Mouse (Mus musculus) forebrain, embryonic 16.5 days (tissue): ENCODE results near the gene Fastkd5. TPM values are rescaled to one million over a fixed set of nuclear protein-coding genes. Genes with fewer than 3 reads are reported as not detected.

ENCODE experiments used
- ATAC-seq: fragments of 200-750 bp; cut with Nextera tagmentation; 2 replicates; pipeline ENCODE4 v1.8.0; 2017; ENCODE audit warnings: mild to moderate bottlenecking, moderate library complexity
- H3K27ac ChIP-seq: fragments of 300-500 bp; sonication (generic); 2 replicates; pipeline ENCODE4 v1.5.1; 2014; ENCODE audit warnings: low read length, control low read depth
- H3K27me3 ChIP-seq: fragments of 300-500 bp; sonication (generic); replicated peaks from 2 replicates; pipeline ENCODE4 v1.6.1; 2014; ENCODE audit warnings: low read length; ENCODE audit not compliant: control insufficient read depth, insufficient read depth
- H3K36me3 ChIP-seq: fragments of 300-500 bp; sonication (generic); 2 replicates; pipeline ENCODE4 v1.6.1; 2014; ENCODE audit not compliant: control insufficient read depth, insufficient read depth
- H3K4me1 ChIP-seq: fragments of 300-500 bp; sonication (generic); replicated peaks from 2 replicates; pipeline ENCODE4 v1.6.1; 2014; ENCODE audit warnings: low read length; ENCODE audit not compliant: control insufficient read depth, insufficient read depth
- H3K4me2 ChIP-seq: fragments of 300-500 bp; sonication (generic); 2 replicates; pipeline ENCODE4 v1.6.1; 2014; ENCODE audit warnings: mild to moderate bottlenecking, low read length, control low read depth
- H3K4me3 ChIP-seq: fragments of 300-500 bp; sonication (generic); replicated peaks from 2 replicates; pipeline ENCODE4 v1.5.1; 2014; ENCODE audit warnings: mild to moderate bottlenecking, low read length, control low read depth
- H3K9ac ChIP-seq: fragments of 300-500 bp; sonication (generic); replicated peaks from 2 replicates; pipeline ENCODE4 v1.6.1; 2014; ENCODE audit warnings: low read depth, low read length, control low read depth
- H3K9me3 ChIP-seq: fragments of 300-500 bp; sonication (generic); 2 replicates; pipeline ENCODE4 v1.6.1; 2016; ENCODE audit warnings: low read length; ENCODE audit not compliant: control insufficient read depth
- WGBS: fragments of 180-500 bp; shearing (Covaris S2); extraction: QIAGEN DNeasy Blood & Tissue Kit; methylation state at CpG from one replicate; pipeline ENCODE4 v1.1.7; 2014; 5-methylcytosine and 5-hydroxymethylcytosine counted together
- polyA plus RNA-seq: library from polyadenylated mRNA; unstranded; fragments of >200 nt; fragmentation: Nextera tagmentation; extraction: Ambion mirVana; gene quantifications from 2 replicates; pipeline ENCODE4 v1.2.1, GENCODE M21; 2015

Fastkd5 gene
- polyA plus RNA-seq, 1 experiment from 2014 or later = 12.5 TPM

DNA sequence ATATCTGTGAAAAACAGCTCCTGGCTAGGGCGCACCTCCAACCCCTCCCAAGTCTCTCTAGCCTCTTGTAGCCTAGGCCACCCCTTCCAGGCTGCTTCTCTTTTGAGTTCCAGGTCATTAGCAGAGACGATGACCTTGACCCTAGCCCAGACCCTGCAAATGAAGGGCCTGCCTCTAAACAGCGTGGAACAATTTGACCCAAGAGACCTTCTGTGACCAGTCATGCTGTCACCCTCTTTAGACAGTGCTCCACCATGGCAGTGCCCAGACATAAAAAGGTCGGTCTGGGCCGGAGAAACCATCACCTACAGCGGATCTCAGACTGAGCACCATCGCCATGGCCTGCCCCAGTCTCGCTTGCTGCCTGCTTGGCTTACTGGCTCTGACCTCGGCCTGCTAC lies 54.0 kb downstream of the Fastkd5 start, which contains the start of gene Oxt:
Oxt (plus strand) TSS at position 301 of the 400 bp plus-strand sequence.
- Histone ChIP-seq H3K9me3 (no peaks in the 10 kb centered on the region), H3K4me3 (peak within 1 kb of the TSS; percentile 2; the same call in 1 of the 2 replicates), H3K36me3 (no peaks in the 10 kb centered on the region), H3K4me2 (peak within 1 kb of the TSS; percentile 40), H3K27me3 (peaks cover 50% of the 10 kb centered on the region), H3K9ac (peak within 1 kb of the TSS; percentile 31; the same call in 1 of the 2 replicates), H3K27ac (no peak within 1 kb of the TSS), H3K4me1 (peaks cover 14% of the 10 kb centered on the region)
- 50% methylated on average over 9 of the region's 9 CpGs for WGBS
- ATAC-seq = no peak

DNA sequence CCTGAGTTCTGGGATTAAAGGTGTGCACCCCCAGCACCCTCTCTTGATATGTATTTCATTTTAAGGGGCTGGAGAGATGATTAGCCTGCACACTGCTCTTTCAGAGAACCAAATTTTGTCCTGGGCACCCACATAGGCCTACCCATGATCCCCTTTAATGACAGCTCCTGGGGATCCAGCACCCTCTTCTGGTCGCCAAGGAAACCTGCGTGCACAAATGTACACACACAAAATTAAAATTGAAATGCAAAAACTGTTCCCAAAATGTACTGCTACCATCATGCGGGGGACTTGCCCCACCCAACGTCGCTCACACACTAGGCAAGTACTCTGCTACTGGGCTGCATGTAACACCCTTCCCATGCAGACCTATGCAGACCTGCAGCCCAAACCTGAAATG lies 54.9 kb downstream of the Fastkd5 start:
- Histone ChIP-seq H3K4me3 (no peak overlapping the region), H3K9me3 (no peaks in the 10 kb centered on the region), H3K27ac (no peak overlapping the region), H3K36me3 (no peaks in the 10 kb centered on the region), H3K4me1 (peaks cover 6% of the 10 kb centered on the region), H3K9ac (no peak overlapping the region), H3K4me2 (no peak overlapping the region), H3K27me3 (peaks cover 42% of the 10 kb centered on the region)
- 81% methylated on average over 5 of the region's 5 CpGs for WGBS
- ATAC-seq = no peak

DNA sequence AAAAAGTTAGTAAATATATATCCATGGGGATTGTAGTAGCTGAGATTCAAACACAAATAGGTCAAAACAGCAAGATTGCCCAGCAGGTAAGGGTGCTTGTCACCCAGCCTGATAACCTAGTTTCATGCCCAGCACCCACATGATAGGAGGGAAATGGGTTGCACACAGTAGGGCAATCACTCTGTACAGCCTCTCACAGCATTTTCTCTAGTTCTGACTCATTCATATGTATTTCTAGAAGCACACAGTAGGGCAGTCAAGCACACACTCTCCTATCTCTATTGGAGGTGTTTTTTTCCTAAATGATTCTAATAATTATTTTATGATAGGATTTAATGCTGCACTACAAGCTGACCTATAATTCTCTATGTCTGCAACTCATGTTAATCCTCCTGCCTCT lies 59.9 kb downstream of the Fastkd5 start:
- ATAC-seq = no peak
- no peaks in the 10 kb centered on the region for H3K27me3 ChIP-seq
- H3K4me2 ChIP-seq = no peak overlapping the region
- H3K36me3 ChIP-seq = peaks cover 12% of the 10 kb centered on the region; the same call in 1 of the 2 replicates
- no peaks in the 10 kb centered on the region for H3K9me3 ChIP-seq
- no peak overlapping the region for H3K9ac ChIP-seq
- no peak overlapping the region for H3K27ac ChIP-seq
- H3K4me3 ChIP-seq = no peak overlapping the region
- peaks cover 2% of the 10 kb centered on the region for H3K4me1 ChIP-seq

DNA sequence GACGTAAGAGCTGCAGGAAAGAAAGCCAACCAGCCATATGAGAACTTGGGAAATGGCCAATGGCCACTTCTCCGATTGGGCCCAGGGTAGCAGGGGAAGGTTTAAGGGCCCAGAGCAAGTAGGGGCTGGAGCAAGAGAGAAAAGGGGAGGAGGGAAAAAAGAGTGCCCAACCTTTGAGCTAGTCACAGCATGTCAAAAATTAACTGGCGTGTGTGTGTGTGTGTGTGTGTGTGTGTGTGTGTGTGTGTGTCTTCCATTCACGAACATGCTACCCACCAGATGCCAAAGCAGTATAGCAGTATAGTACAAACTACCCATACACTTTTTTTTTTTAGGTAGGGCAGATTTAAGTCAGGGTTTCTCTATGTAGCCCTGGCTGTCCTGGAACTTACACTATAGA lies 60.9 kb downstream of the Fastkd5 start:
- no peak for ATAC-seq
- WGBS = 67% methylated on average over 4 of the region's 4 CpGs

GRCm38 (mm10) chr2:130564983-130565382 lies 64.8 kb downstream of the Fastkd5 start:
- no peaks in the 10 kb centered on the region for H3K9me3 ChIP-seq
- no peak overlapping the region; the same call in 1 of the 2 replicates for H3K4me2 ChIP-seq
- H3K4me1 ChIP-seq = peaks cover 15% of the 10 kb centered on the region
- no peak for ATAC-seq
- H3K27ac ChIP-seq = no peak overlapping the region
- H3K4me3 ChIP-seq = no peak overlapping the region
- H3K9ac ChIP-seq = no peak overlapping the region
- whole genome bisulfite sequencing = 91% methylated on average over 8 of the region's 8 CpGs
- H3K36me3 ChIP-seq = peaks cover 12% of the 10 kb centered on the region; the same call in 1 of the 2 replicates
- no peaks in the 10 kb centered on the region for H3K27me3 ChIP-seq

More for the DNA sequence above, 60.9 kb downstream of the Fastkd5 start:
- Histone ChIP-seq H3K9ac (no peak overlapping the region), H3K36me3 (peaks cover 12% of the 10 kb centered on the region; the same call in 1 of the 2 replicates), H3K4me1 (peaks cover 11% of the 10 kb centered on the region), H3K27ac (no peak overlapping the region), H3K4me3 (no peak overlapping the region), H3K27me3 (no peaks in the 10 kb centered on the region), H3K4me2 (no peak overlapping the region), H3K9me3 (no peaks in the 10 kb centered on the region)

DNA sequence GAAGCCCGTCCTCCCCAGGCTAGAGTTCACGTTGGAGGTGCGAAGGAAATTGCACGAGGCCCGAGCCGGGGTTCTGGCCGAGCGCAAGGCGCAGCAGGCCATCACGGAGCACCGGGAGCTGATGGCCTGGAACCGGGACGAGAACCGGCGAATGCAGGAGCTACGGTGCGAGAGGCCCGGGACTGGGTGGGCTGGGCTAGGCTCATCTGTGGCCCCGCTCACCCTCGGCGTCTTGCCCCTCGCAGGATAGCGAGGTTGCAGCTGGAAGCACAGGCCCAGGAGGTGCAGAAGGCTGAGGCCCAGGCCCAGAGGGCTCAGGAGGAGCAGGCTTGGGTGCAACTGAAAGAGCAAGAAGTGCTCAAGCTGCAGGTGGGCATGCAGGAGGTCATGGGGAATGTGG lies 65.8 kb downstream of the Fastkd5 start:
- Histone ChIP-seq H3K9ac (peak overlapping the region; percentile 89), H3K4me3 (peak overlapping the region; percentile 95), H3K9me3 (no peaks in the 10 kb centered on the region), H3K36me3 (peaks cover 12% of the 10 kb centered on the region; the same call in 1 of the 2 replicates), H3K4me2 (peak overlapping the region; percentile 83), H3K27me3 (no peaks in the 10 kb centered on the region), H3K4me1 (peaks cover 15% of the 10 kb centered on the region), H3K27ac (no peak overlapping the region)
- 0% methylated on average over 23 of the region's 23 CpGs for WGBS
- peak; percentile 11 for ATAC-seq

Other genes with a start within 250 kb of the Fastkd5 start
- 18.1 and 19.0 TPM in 2 replicates for gene Cpxm1, start 232.5 kb downstream of the Fastkd5 start, polyA plus RNA-seq
- not detected in 2 replicates for gene Gm28372, start 224.8 kb downstream of the Fastkd5 start, polyA plus RNA-seq
- 0.73 and 0.86 TPM in 2 replicates for gene 1700020A23Rik, start 224.8 kb downstream of the Fastkd5 start, polyA plus RNA-seq
- gene Tmem239, start 223.5 kb downstream of the Fastkd5 start, polyA plus RNA-seq = 0.27 TPM in 1 of 2 replicates, not detected in the other
- gene Vps16, start 205.7 kb downstream of the Fastkd5 start, polyA plus RNA-seq = 134 and 138 TPM in 2 replicates
- 17.3 and 17.8 TPM in 2 replicates for gene Pced1a, start 205.3 kb downstream of the Fastkd5 start, polyA plus RNA-seq
- gene Ptpra, start 179.7 kb downstream of the Fastkd5 start, polyA plus RNA-seq = 152 and 160 TPM in 2 replicates
- gene Mrps26, start 66.3 kb downstream of the Fastkd5 start, polyA plus RNA-seq = 76.3 and 86.2 TPM in 2 replicates
- 2.4 TPM in 1 of 2 replicates, not detected in the other for gene Oxt, start 53.9 kb downstream of the Fastkd5 start, polyA plus RNA-seq
- gene Avp, start 47.5 kb downstream of the Fastkd5 start, polyA plus RNA-seq = 4.7 and 23.5 TPM in 2 replicates
- gene Ubox5, start within 50 bp of the Fastkd5 start, polyA plus RNA-seq = 13.7 and 14.7 TPM in 2 replicates
- 8.4 and 11.3 TPM in 2 replicates for gene Lzts3, start 12.8 kb upstream of the Fastkd5 start, polyA plus RNA-seq
- 57.1 and 62.3 TPM in 2 replicates for gene Ddrgk1, start 34.6 kb upstream of the Fastkd5 start, polyA plus RNA-seq
- 117 and 124 TPM in 2 replicates for gene Itpa, start 37.6 kb upstream of the Fastkd5 start, polyA plus RNA-seq
- gene Slc4a11, start 67.5 kb upstream of the Fastkd5 start, polyA plus RNA-seq = 0.86 and 1.8 TPM in 2 replicates